Mouse (Mus musculus): ENCODE measurements around the gene Sh2d7.

DNA sequence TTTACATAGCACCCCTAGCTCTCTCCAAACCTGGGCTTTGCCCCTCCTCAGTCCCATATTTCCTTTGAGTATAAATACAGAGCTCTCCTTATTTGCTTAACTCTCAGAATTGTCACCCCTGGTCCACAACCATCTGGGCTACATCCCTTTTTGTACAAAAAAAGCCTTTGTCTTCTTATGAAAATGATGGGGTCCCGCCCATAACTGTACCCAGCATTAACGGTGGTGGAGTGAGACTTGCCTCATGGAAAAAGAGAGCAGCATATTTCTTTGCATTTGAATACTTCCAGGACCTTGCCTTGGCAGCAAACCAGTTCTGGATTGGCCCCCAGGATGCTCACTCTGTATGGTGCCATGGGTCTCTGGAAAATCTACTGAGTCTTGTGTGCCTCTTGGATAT lies 8.8 kb upstream of the Sh2d7 start:
- no peak for TF ChIP-seq CTCF (IDR thresholded peaks at IDR 0.05; ENCODE audit: control insufficient read depth, insufficient read depth, insufficient read length)
- no peak for TF ChIP-seq MAX (IDR thresholded peaks at IDR 0.05)
- no peak for TF ChIP-seq USF1 (IDR thresholded peaks at IDR 0.05; ENCODE audit: low read depth)
- TF ChIP-seq CEBPB (IDR thresholded peaks at IDR 0.05; ENCODE audit: low read depth): no peak
- no peak for TF ChIP-seq FOSL1 (IDR thresholded peaks at IDR 0.05; ENCODE audit: insufficient read depth, low read length, poor library complexity, severe bottlenecking)
- no peak for TF ChIP-seq MYOG (IDR thresholded peaks at IDR 0.05; ENCODE audit: control insufficient read depth, extremely low read depth, insufficient read length)
- TF ChIP-seq MYOD1 (IDR thresholded peaks at IDR 0.05; ENCODE audit: control insufficient read depth, insufficient read length, low read depth): no peak

Data from C2C12 (cell line).